Mouse (Mus musculus) MEL (cell line): ENCODE results near the gene Mr1. TPM values are rescaled to one million over a fixed set of nuclear protein-coding genes. Genes with fewer than 3 reads are reported as not detected.

Source experiments
- DNase-seq: peaks from one replicate; pipeline ENCODE4 v3.0.0; 2011; ENCODE audit warnings: low read depth, low spot score
- H3K27ac ChIP-seq: 2 replicates; pipeline ENCODE4 v1.5.1; 2012; ENCODE audit warnings: low read depth, mild to moderate bottlenecking, control low read depth, low read length, moderate library complexity; ENCODE audit not compliant: control insufficient read depth
- H3K27me3 ChIP-seq, 2 experiments: fragments of 150-350 bp in 1 of 2; sonication (generic) in 1 of 2; 2 replicates each; pipeline ENCODE4 v1.6.1; 2012; ENCODE audit warnings: low read length in 2 of 2, mild to moderate bottlenecking in 2 of 2, improper control_type of control experiment in 1 of 2, moderate library complexity in 1 of 2; ENCODE audit not compliant: insufficient read depth in 2 of 2, control insufficient read depth in 1 of 2
- H3K36me3 ChIP-seq, 2 experiments: 2 replicates each; pipeline ENCODE4 v1.6.1; 2012 to 2014; ENCODE audit warnings: low read length in 2 of 2, improper control_type of control experiment in 1 of 2, inconsistent platforms in 1 of 2, mild to moderate bottlenecking in 1 of 2; ENCODE audit not compliant: insufficient read depth in 2 of 2, control insufficient read depth in 1 of 2
- H3K4me1 ChIP-seq, 2 experiments: fragments of 150-350 bp in 1 of 2; sonication (generic) in 1 of 2; 2 replicates each; pipeline ENCODE4 v1.6.1; 2012; ENCODE audit warnings: low read length in 2 of 2, improper control_type of control experiment in 1 of 2, mild to moderate bottlenecking in 1 of 2; ENCODE audit not compliant: insufficient read depth in 2 of 2, control insufficient read depth in 1 of 2
- H3K4me3 ChIP-seq, 2 experiments: fragments of 150-350 bp in 1 of 2; sonication (generic) in 1 of 2; 2 replicates each; pipeline ENCODE4 v1.5.1; 2012; ENCODE audit warnings: low read depth in 2 of 2, low read length in 2 of 2, mild to moderate bottlenecking in 2 of 2, moderate library complexity in 2 of 2, control low read depth in 1 of 2, improper control_type of control experiment in 1 of 2; ENCODE audit not compliant: control insufficient read depth in 1 of 2, insufficient read depth in 1 of 2
- H3K79me2 ChIP-seq: 2 replicates; pipeline ENCODE4 v1.6.1; 2012; ENCODE audit warnings: mild to moderate bottlenecking, low read length, moderate library complexity; ENCODE audit not compliant: control insufficient read depth, poor library complexity, insufficient read depth
- H3K9ac ChIP-seq: 2 replicates; pipeline ENCODE4 v1.6.1; 2012; ENCODE audit warnings: low read depth, mild to moderate bottlenecking, control low read depth, low read length, moderate library complexity; ENCODE audit not compliant: control insufficient read depth, poor library complexity, severe bottlenecking
- H3K9me3 ChIP-seq: fragments of 150-350 bp; sonication (generic); replicated peaks from 2 replicates; pipeline ENCODE4 v1.6.1; 2012; ENCODE audit warnings: mild to moderate bottlenecking, low read length, improper control_type of control experiment, moderate library complexity; ENCODE audit not compliant: insufficient read depth
- BHLHE40 ChIP-seq: IDR thresholded peaks from 2 replicates; pipeline ENCODE4 v1.6.1; 2012; ENCODE audit warnings: low read depth, mild to moderate bottlenecking, inconsistent platforms, low read length, improper control_type of control experiment, borderline replicate concordance
- ELF1 ChIP-seq: IDR thresholded peaks from 2 replicates; pipeline ENCODE4 v1.6.1; 2014; ENCODE audit warnings: low read depth, mild to moderate bottlenecking, inconsistent platforms, low read length, improper control_type of control experiment, moderate library complexity
- ETS1 ChIP-seq: IDR thresholded peaks from 2 replicates; pipeline ENCODE4 v1.6.1; 2012; ENCODE audit warnings: low read depth, mild to moderate bottlenecking, inconsistent platforms, low read length, improper control_type of control experiment, moderate library complexity
- GABPA ChIP-seq: IDR thresholded peaks from 2 replicates; pipeline ENCODE4 v1.6.1; 2012; ENCODE audit warnings: low read depth, mild to moderate bottlenecking, inconsistent platforms, low read length, improper control_type of control experiment, moderate library complexity
- KAT2A ChIP-seq: conservative IDR thresholded peaks from 2 replicates; pipeline ENCODE4 v1.6.1; 2012; ENCODE audit warnings: low read depth, low read length, improper control_type of control experiment, inconsistent platforms
- MAFK ChIP-seq: IDR thresholded peaks from 2 replicates; pipeline ENCODE4 v1.6.1; 2011; ENCODE audit warnings: low read depth, mild to moderate bottlenecking, low read length, improper control_type of control experiment, borderline replicate concordance
- MAZ ChIP-seq: IDR thresholded peaks from 2 replicates; pipeline ENCODE4 v1.6.1; 2012; ENCODE audit warnings: low read depth, mild to moderate bottlenecking, inconsistent platforms, low read length, improper control_type of control experiment
- MXI1 ChIP-seq: IDR thresholded peaks from 2 replicates; pipeline ENCODE4 v1.6.1; 2011; ENCODE audit warnings: mild to moderate bottlenecking, low read depth, low read length, improper control_type of control experiment
- POLR2AphosphoS5 ChIP-seq: IDR thresholded peaks from 2 replicates; pipeline ENCODE4 v1.6.1; 2012; ENCODE audit warnings: low read depth, borderline replicate concordance, mild to moderate bottlenecking, inconsistent platforms, low read length, moderate library complexity, mixed read lengths
- ZKSCAN1 ChIP-seq: IDR thresholded peaks from 2 replicates; pipeline ENCODE4 v1.6.1; 2012; ENCODE audit warnings: low read depth, mild to moderate bottlenecking, inconsistent platforms, low read length, improper control_type of control experiment, moderate library complexity
- ZMIZ1 ChIP-seq: IDR thresholded peaks from 2 replicates; pipeline ENCODE4 v1.6.1; 2012; ENCODE audit warnings: low read depth, mild to moderate bottlenecking, inconsistent platforms, low read length, improper control_type of control experiment, moderate library complexity
- polyA plus RNA-seq, 2 experiments: library from polyadenylated mRNA; stranded (reverse) in 1 of 2; unstranded in 1 of 2; fragments of >175 nt in 1 of 2; fragments of >200 nt in 1 of 2; gene quantifications; 2 replicates each; pipeline versions ENCODE4 v1.2.1 to v1.2.4; 2012; ENCODE audit warnings: low replicate concordance in 2 of 2, low read depth in 1 of 2; ENCODE audit not compliant: insufficient read length in 2 of 2, insufficient read depth in 1 of 2, missing spikeins in 1 of 2
- total RNA-seq: library from RNA; depleted of rRNA; stranded (reverse); fragments of 300-350 nt; gene quantifications from 2 replicates; pipeline ENCODE4 v1.2.3, GENCODE M21; 2012

The Mr1 gene
- total and polyA plus RNA-seq, 3 experiments, result 2.0 to 3.9 TPM; not detected in 1

GRCm38 (mm10) chr1:155093971-155094707, 52.5 kb downstream of the Mr1 start:
- no peak for DNase-seq
- Histone ChIP-seq H3K4me3 (no peak overlapping the region), H3K27ac (no peak overlapping the region), H3K9ac (no peak overlapping the region), H3K27me3 (no peaks in the 10 kb centered on the region), H3K79me2 (peaks cover 16% of the 10 kb centered on the region), H3K9me3 (no peaks in the 10 kb centered on the region)
- no peak for TF ChIP-seq MXI1
- TF ChIP-seq ZKSCAN1, result no peak
- no peak for TF ChIP-seq BHLHE40
- TF ChIP-seq MAFK, result no peak
- no peak for TF ChIP-seq KAT2A
- no peak for TF ChIP-seq ELF1
- TF ChIP-seq GABPA, result no peak
- TF ChIP-seq ZMIZ1, result no peak
- no peak for TF ChIP-seq MAZ
- TF ChIP-seq ETS1, result no peak
- no peak for TF ChIP-seq POLR2AphosphoS5
- TF ChIP-seq, all 39 proteins: peak for 0
- Histone ChIP-seq H3K36me3 (peaks cover 0 to 12% of the 10 kb centered on the region in 2 experiments; a peak in 2 of 4 replicates), H3K4me1 (peaks cover 5 to 8% of the 10 kb centered on the region in 2 experiments)

DNA sequence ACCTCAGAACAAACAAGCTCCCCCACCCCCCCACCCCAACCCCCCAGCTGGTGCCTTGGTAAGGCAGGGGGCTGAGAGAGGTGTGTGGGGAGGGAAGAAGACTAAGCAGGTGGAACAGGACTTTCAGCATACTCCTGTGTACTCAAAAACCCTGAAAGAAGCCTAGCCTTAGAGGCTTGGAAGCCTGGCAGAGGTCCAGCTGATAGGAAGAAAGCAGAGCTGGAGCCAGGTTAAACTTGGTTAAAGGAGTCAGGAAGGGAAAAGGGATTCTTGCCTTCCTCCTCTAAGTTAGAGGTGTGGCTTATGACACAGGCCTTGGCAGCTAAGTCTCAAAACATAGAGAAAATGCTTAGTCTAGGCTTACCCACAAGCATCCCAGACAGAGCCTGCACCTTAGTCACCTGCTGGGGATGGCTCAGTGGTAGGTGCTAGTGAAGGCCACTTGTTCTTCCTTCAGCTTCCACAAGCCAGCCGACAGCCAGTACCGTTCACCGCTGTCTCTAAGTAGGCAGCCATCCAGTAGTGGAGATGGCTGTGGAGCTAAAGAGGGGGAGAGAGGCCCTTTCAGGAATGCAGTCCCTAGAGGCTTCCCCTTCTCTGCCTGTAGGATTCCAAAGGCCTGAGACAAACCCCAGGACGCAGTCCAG, 53.3 kb downstream of the Mr1 start:
- DNase-seq, result no peak
- peaks cover 5 to 8% of the 10 kb centered on the region in 2 experiments for H3K4me1 ChIP-seq

More for the DNA sequence above, 53.3 kb downstream of the Mr1 start:
- Histone ChIP-seq H3K27me3 (no peaks in the 10 kb centered on the region), H3K79me2 (peaks cover 7% of the 10 kb centered on the region), H3K9me3 (no peaks in the 10 kb centered on the region), H3K27ac (no peak overlapping the region), H3K9ac (no peak overlapping the region), H3K4me3 (no peak overlapping the region), H3K36me3 (peaks cover 0 to 12% of the 10 kb centered on the region in 2 experiments; a peak in 2 of 4 replicates)
- TF ChIP-seq MAZ, result no peak
